Mouse (Mus musculus): ENCODE data around the gene Pclaf. TPM values are rescaled to one million over a fixed set of nuclear protein-coding genes. Genes with fewer than 3 reads are reported as not detected.

Pclaf gene
- total and polyA plus RNA-seq, 2 experiments: 0.09 to 0.28 TPM

DNA sequence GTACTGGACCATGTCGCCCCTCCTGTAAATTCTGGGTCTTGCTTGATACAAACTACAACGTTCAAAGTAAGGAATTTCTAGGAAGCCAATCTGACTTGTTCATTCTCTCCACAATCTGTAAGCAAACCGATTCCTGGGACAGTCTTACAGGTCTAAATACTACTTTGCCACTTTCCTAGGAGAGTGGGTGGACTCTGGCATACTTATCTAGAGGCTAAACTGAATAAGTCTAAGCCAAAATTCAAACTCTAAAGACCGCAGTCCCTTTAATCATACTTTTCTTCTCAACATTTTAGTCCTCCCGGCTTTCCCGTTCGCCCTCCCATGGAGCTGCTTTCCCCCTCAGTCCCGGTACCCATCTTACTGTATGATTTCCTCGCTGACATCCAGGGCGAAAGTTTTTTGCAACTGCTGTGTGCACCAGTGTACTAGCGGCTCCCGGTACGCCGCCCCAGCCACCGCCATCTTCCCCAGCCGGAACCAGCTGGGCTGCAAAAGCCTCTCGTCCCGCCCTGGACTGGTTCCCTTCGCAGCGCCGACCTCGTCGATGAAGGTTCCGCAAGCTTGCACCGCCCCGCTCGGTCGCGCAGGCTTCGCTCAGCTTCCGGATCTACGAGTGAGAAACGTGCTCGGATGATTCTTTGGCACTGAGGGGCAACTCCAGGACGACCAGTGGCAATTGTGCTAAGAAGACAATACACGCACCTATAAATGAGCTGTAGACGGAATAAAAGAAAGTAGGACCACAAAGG is 5.3 kb upstream of the Pclaf start:
- H3K27me3 ChIP-seq (ENCODE audit: control insufficient read depth, insufficient read depth, low read length): no peaks in the 10 kb centered on the region
- peak overlapping the region; percentile 92 for H3K4me3 ChIP-seq (ENCODE audit: insufficient read depth, low read depth, low read length)
- H3K36me3 ChIP-seq (ENCODE audit: control insufficient read depth, insufficient read depth, low read length): peaks cover 10% of the 10 kb centered on the region
- under 1% methylated on average over 37 of the region's 37 CpGs for WGBS
- H3K79me2 ChIP-seq (ENCODE audit: control insufficient read depth, insufficient read depth, low read length): no peaks in the 10 kb centered on the region; the same call in 1 of the 2 replicates
- TF ChIP-seq POLR2A (IDR thresholded peaks at IDR 0.05; ENCODE audit: extremely low read depth, insufficient read depth, low read length): peak; percentile 92
- TF ChIP-seq CTCF (IDR thresholded peaks at IDR 0.05; ENCODE audit: low read depth, low read length): no peak
- peak overlapping the region; percentile 97 for H3K27ac ChIP-seq (replicated peaks; ENCODE audit: insufficient read depth, low read depth, low read length)
- peak; percentile 85 for DNase-seq (ENCODE audit: extremely low read depth, low read depth, low spot score)
- H3K4me1 ChIP-seq (ENCODE audit: control insufficient read depth, insufficient read depth, low read length): peaks cover 4% of the 10 kb centered on the region; the same call in 1 of the 2 replicates
- peak overlapping the region; percentile 95 for H3K9ac ChIP-seq (ENCODE audit: low read depth, low read length)

GRCm38 (mm10) chr9:65891126-65891525 is 1.1 kb downstream of the Pclaf start:
- Histone ChIP-seq H3K36me3 (ENCODE audit: control insufficient read depth, insufficient read depth, low read length) (no peaks in the 10 kb centered on the region), H3K27me3 (ENCODE audit: control insufficient read depth, insufficient read depth, low read length) (no peaks in the 10 kb centered on the region), H3K4me3 (ENCODE audit: insufficient read depth, low read depth, low read length) (no peak overlapping the region), H3K4me1 (ENCODE audit: control insufficient read depth, insufficient read depth, low read length) (peaks cover 4% of the 10 kb centered on the region; the same call in 1 of the 2 replicates), H3K27ac (replicated peaks; ENCODE audit: insufficient read depth, low read depth, low read length) (no peak overlapping the region), H3K79me2 (ENCODE audit: control insufficient read depth, insufficient read depth, low read length) (no peaks in the 10 kb centered on the region), H3K9ac (ENCODE audit: low read depth, low read length) (no peak overlapping the region)
- 25% methylated on average over 5 of the region's 5 CpGs for WGBS
- DNase-seq (ENCODE audit: extremely low read depth, low read depth, low spot score): no peak
- TF ChIP-seq CTCF (IDR thresholded peaks at IDR 0.05; ENCODE audit: low read depth, low read length): no peak
- TF ChIP-seq POLR2A (IDR thresholded peaks at IDR 0.05; ENCODE audit: extremely low read depth, insufficient read depth, low read length): no peak

- Histone ChIP-seq H3K79me2 (ENCODE audit: control insufficient read depth, insufficient read depth, low read length) (no peaks in the 10 kb centered on the region), H3K9ac (ENCODE audit: low read depth, low read length) (no peak overlapping the region), H3K27ac (replicated peaks; ENCODE audit: insufficient read depth, low read depth, low read length) (no peak overlapping the region), H3K4me3 (ENCODE audit: insufficient read depth, low read depth, low read length) (no peak overlapping the region), H3K36me3 (ENCODE audit: control insufficient read depth, insufficient read depth, low read length) (no peaks in the 10 kb centered on the region), H3K27me3 (ENCODE audit: control insufficient read depth, insufficient read depth, low read length) (no peaks in the 10 kb centered on the region), H3K4me1 (ENCODE audit: control insufficient read depth, insufficient read depth, low read length) (no peaks in the 10 kb centered on the region)
- TF ChIP-seq POLR2A (IDR thresholded peaks at IDR 0.05; ENCODE audit: extremely low read depth, insufficient read depth, low read length): no peak
- no peak for TF ChIP-seq CTCF (IDR thresholded peaks at IDR 0.05; ENCODE audit: low read depth, low read length)
- DNase-seq (ENCODE audit: extremely low read depth, low read depth, low spot score): peak; percentile 30
- 79% methylated on average over 2 of the region's 2 CpGs for WGBS
These were observed 6.9 kb downstream of the Pclaf start for GRCm38 (mm10) chr9:65896977-65897376.

DNA sequence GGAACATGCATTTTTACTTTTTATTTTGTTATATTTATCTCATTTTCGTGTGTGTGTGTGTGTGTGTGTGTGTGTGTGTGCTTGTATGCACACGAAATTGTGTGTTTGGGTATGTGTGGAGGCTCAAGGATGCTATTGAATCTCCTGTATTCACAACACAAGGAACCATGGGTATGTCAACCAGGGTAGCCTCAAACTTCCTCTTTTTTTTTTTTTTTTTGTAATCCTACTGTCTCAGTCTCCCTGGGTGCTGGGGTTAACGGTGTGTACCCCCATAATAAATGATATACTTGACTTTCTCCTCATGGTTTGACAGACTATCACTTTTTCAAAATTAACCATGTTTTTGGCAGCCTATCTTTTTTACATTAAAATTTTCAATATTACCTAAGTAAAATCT is 12.8 kb downstream of the Pclaf start:
- TF ChIP-seq CTCF (IDR thresholded peaks at IDR 0.05; ENCODE audit: low read depth, low read length): no peak
- TF ChIP-seq POLR2A (IDR thresholded peaks at IDR 0.05; ENCODE audit: extremely low read depth, insufficient read depth, low read length): no peak
- Histone ChIP-seq H3K9ac (ENCODE audit: low read depth, low read length) (no peak overlapping the region), H3K27ac (replicated peaks; ENCODE audit: insufficient read depth, low read depth, low read length) (no peak overlapping the region), H3K27me3 (ENCODE audit: control insufficient read depth, insufficient read depth, low read length) (no peaks in the 10 kb centered on the region), H3K4me1 (ENCODE audit: control insufficient read depth, insufficient read depth, low read length) (peaks cover 1% of the 10 kb centered on the region; the same call in 1 of the 2 replicates), H3K36me3 (ENCODE audit: control insufficient read depth, insufficient read depth, low read length) (no peaks in the 10 kb centered on the region), H3K4me3 (ENCODE audit: insufficient read depth, low read depth, low read length) (no peak overlapping the region), H3K79me2 (ENCODE audit: control insufficient read depth, insufficient read depth, low read length) (no peaks in the 10 kb centered on the region)
- DNase-seq (ENCODE audit: extremely low read depth, low read depth, low spot score): no peak
- 81% methylated on average over 3 of the region's 3 CpGs for WGBS

- H3K4me1 ChIP-seq (ENCODE audit: control insufficient read depth, insufficient read depth, low read length): peaks cover 2% of the 10 kb centered on the region; the same call in 1 of the 2 replicates
- H3K4me3 ChIP-seq (ENCODE audit: insufficient read depth, low read depth, low read length): no peak overlapping the region
- H3K36me3 ChIP-seq (ENCODE audit: control insufficient read depth, insufficient read depth, low read length): no peaks in the 10 kb centered on the region
- no peak overlapping the region for H3K9ac ChIP-seq (ENCODE audit: low read depth, low read length)
- DNase-seq (ENCODE audit: extremely low read depth, low read depth, low spot score): peak; percentile 47
- H3K79me2 ChIP-seq (ENCODE audit: control insufficient read depth, insufficient read depth, low read length): no peaks in the 10 kb centered on the region
- no peak for TF ChIP-seq POLR2A (IDR thresholded peaks at IDR 0.05; ENCODE audit: extremely low read depth, insufficient read depth, low read length)
- TF ChIP-seq CTCF (IDR thresholded peaks at IDR 0.05; ENCODE audit: low read depth, low read length): peak; percentile 25; the same call in 1 of the 2 replicates
- no peak overlapping the region for H3K27ac ChIP-seq (replicated peaks; ENCODE audit: insufficient read depth, low read depth, low read length)
- H3K27me3 ChIP-seq (ENCODE audit: control insufficient read depth, insufficient read depth, low read length): no peaks in the 10 kb centered on the region
These were observed 13.4 kb downstream of the Pclaf start for GRCm38 (mm10) chr9:65903419-65903818.
